Mouse (Mus musculus): Measurements from ENCODE around the gene Lsm14b. TPM values are rescaled to one million over a fixed set of nuclear protein-coding genes. Genes with fewer than 3 reads are reported as not detected.

The Lsm14b gene
- total RNA-seq, 2 experiments from 2014 or later, result 41.4 to 45.1 TPM

DNA sequence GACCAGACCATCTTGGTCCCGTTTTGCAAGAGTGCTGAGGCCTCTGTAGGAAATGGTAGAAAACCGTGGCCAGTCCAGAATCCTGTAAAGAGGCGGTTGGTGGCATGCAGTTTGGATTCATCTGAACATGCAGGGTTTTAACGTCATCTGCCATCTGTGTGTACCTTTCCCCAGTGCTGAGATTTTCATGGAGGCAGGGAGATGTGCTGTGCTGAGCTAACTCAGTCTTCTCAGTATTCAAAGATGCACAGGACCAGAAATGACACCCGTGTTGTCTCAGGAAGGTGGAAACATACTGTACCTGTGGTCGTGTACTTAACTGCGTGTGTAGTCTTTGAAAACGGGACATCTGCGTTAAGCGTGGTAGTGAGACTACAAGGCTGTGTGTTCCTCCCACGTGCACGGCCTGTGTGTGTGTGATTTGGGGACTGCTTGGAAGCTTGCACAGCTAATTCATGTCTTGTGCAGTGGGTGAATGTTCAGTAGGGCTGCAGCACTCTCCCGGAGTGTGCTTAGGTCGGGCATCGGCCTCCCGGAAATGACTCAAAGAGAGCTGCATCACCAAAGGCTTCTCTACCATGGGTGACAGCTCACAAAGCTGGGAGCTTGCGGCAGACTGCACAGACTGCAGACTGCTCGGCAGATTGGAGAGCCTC is 23.3 kb downstream of the Lsm14b start:
- no peak for DNase-seq
- intact Hi-C loops (cut with DNase I), result no loop called here

DNA sequence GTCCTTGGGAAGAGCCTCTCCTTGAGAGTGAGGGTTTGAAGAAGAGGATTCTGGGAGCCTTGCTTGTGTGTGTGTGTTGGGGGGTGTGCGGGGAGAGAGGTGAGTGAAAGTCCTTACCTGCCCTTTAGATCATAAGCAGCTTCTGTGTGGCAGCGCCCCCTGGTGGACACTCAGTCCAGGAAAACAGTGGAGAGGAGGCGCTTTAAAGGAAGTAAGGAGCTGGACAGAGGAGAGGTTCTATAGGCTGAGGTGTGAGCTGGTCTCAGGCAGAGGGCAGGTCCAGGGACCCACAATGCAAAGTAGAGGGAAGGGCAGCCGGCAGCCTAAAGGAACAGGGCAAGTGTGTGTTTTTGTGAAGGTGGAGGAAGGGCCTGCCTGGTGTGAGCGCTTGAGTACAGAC is 26.2 kb downstream of the Lsm14b start:
- DNase-seq, result peak; percentile 66 to 76
- intact Hi-C loops (cut with DNase I), result no loop called here

DNA sequence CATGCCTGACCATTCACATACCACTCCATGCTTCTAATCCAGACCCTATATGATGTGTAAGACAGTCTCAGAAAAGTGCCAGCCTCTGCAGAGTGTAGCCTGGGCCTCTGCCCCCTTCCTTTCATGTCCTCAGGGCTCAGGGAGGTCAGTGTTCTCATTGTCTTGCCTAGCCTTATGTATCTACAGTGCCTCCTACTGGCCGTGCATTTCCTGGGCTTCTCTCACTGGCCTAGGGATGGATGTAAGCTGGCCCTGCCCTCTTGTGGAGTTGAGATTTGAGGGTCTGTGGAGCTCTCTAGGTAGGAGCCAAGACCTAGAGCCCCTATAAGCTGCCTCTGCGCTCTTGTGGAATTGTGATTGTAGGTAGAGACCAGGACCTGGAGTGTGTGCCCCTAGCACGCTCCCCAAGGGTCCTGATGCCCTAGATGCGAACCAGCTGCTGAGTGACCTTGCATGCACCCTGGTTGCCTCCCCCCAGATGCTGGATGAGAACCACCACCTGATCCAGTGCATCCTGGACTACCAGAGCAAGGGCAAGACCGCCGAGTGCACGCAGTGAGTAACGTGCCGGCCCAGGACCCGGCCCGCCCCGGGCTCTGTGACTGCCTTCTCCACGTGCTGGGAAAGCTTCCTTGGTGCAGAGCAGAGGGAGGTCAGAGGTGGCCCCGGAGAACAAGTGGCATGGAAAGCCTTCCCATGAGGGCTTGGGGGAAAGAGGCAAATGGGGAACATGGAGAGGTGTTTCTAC is 27.4 kb downstream of the Lsm14b start:
- no peak for DNase-seq
- intact Hi-C loops (cut with DNase I), result loop anchor here (2.0 kb wide), 1 partner anchor 135 kb away; no protein-coding TSS in a partner anchor

DNA sequence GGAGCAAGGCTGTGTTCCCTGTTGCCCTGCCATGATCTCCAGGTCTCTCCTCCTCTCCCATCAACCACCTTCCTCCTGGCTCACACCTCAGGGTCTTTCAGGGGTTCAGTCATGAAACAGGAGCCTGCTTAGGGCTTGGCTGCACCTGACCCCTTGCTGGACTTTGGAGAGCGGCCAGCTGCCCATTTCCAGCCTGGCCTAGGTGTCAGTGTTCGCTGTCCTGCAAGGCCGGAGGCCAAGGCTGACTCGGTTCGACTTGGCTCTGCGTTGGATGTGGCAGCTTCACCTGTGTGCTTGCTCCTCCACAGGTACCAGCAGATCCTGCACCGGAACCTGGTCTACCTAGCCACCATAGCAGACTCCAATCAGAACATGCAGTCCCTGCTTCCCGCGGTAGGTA is 28.2 kb downstream of the Lsm14b start:
- intact Hi-C loops (cut with DNase I), result loop anchor here (2.0 kb wide), 1 partner anchor 136 kb away; no protein-coding TSS in a partner anchor

GRCm38 (mm10) chr2:180063338-180064131 is 38.7 kb downstream of the Lsm14b start:
- no peak for DNase-seq

More for the DNA sequence above, 28.2 kb downstream of the Lsm14b start:
- peak in 1 of 2 experiments; percentile 15 for DNase-seq

DNA sequence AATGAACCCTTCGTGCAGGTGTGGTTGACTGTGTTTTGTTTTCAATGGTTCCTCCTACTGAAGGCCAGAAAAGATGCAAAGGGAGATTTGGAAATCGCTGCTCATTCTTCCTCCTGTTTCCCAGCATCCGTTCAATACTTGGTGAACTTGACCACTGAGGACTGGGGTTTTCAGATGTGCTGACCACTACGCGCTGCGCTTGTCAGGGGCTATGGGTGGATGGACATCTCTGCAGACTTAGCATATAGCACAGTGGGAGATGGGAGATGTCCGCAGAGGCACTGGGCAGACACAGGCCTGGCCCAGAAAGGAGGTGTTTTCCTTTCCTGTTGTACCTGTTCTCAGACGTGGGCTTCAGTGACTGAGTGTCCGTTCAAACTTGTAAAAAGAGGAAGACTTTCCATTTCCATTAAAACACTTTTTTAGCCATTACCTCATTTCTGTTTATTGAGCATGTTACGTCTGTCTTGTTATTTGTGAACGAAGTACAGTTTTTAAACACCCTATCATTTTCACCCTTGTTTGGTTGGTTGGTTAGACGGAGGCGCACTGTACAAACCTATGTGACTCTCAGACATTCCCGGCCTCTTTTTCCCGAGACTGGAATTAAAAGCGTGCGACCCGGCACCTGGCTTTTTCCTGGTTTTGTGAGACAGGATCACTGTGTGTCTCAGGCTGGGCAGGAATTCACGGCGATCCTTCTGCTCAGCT is 45.1 kb downstream of the Lsm14b start:
- DNase-seq, result no peak
- intact Hi-C loops (cut with DNase I), result loop anchor here (5.0 kb wide), 1 partner anchor 42 kb away; no protein-coding TSS in a partner anchor

More at GRCm38 (mm10) chr2:180063338-180064131, 38.7 kb downstream of the Lsm14b start:
- intact Hi-C loops (cut with DNase I), result no loop called here

GRCm38 (mm10) chr2:180070481-180071453 is 46.0 kb downstream of the Lsm14b start, which contains the start of gene Mtg2:
Gene Mtg2 (plus strand): TSS chr2:180070588.
- intact Hi-C loops (cut with DNase I), result loop anchor here (5.0 kb wide), 1 partner anchor 42 kb away; no protein-coding TSS in a partner anchor
- peak; percentile 94 to 95 for DNase-seq

DNA sequence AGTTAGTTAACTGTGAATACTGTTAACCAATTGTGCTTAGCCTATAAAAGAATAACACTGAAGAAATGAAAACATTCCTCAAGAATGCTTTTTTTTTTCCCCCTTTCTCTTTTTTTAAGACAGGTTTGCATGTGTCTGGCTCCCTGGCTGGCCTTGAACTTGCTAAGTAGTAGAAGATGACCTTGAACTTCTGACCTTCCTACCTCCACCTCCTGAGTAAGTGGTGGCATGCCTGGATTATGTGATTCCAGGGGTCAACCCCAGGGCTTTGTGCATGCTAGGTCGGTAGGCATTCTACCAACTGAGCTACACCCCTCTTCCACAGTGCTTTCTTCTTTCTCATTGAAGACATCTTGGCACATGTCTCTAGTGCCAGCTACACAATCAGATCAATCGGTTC is 46.9 kb downstream of the Lsm14b start:
- intact Hi-C loops (cut with DNase I), result loop anchor here (5.0 kb wide), 1 partner anchor 41 kb away; no protein-coding TSS in a partner anchor

DNA sequence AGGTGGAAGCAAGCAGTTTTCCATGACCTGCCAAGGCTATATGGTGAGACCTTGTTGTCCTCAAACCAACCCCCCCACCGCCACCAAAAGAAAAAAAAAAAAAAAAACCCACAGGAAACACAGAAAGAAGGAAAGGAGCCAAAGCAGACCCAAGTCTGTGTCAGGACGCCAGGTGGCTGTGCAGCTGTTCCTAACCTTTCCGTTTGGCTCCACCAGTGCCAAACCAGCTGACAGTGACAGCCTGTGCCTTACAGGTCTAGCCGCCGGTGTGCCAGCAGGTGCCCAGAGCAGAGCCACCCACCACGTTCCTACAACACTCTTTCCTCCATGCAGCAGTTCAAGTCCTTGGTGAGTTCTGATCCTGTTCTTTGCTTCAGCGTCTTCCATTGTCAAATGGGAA is 48.1 kb downstream of the Lsm14b start:
- intact Hi-C loops (cut with DNase I), result loop anchor here (5.0 kb wide), 1 partner anchor 39 kb away; no protein-coding TSS in a partner anchor
- DNase-seq, result no peak

More for the DNA sequence above, 46.9 kb downstream of the Lsm14b start:
- DNase-seq, result no peak

GRCm38 (mm10) chr2:180077622-180078021 is 52.8 kb downstream of the Lsm14b start:
- no peak for DNase-seq
- intact Hi-C loops (cut with DNase I), result no loop called here

GRCm38 (mm10) chr2:180080680-180081079 is 55.9 kb downstream of the Lsm14b start:
- intact Hi-C loops (cut with DNase I), result no loop called here

DNA sequence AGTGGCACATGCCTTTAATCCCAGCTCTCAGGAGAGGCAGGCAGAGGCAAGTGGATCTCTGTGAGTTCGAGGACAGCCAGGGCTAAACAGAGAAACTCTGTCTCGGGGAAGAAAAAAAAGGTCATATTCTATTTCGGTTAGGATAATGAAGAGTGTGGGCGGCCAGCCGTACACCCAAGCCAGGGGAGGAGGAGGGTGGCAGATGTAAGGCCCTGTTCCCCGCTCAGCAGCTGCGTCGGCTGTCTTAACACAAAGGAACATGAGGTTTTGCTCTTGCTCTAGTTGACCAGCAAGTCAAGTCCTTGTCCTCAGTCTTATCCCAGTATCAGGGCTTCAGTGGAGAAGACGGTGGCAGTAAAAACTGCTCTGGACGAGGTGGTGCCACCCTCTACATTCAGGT is 58.3 kb downstream of the Lsm14b start:
- no peak for DNase-seq
- intact Hi-C loops (cut with DNase I), result no loop called here

More at GRCm38 (mm10) chr2:180080680-180081079, 55.9 kb downstream of the Lsm14b start:
- no peak for DNase-seq

GRCm38 (mm10) chr2:180084565-180084964 is 59.8 kb downstream of the Lsm14b start:
- intact Hi-C loops (cut with DNase I), result no loop called here
- no peak for DNase-seq

Other genes with a start within 250 kb of the Lsm14b start
- gene Taf4, start 48.3 kb upstream of the Lsm14b start, total RNA-seq (2021), result 1 to 10 TPM; 6.6 to 8.3 TPM
- 100 to 1,000 TPM; 117 to 131 TPM for gene Psma7, start 17.4 kb downstream of the Lsm14b start, total RNA-seq (2021)
- 1 to 10 TPM; 1.2 to 2.1 TPM for gene Ss18l1, start 17.5 kb downstream of the Lsm14b start, total RNA-seq (2021)
- gene Mtg2, start 45.6 kb downstream of the Lsm14b start, total RNA-seq (2021), result 10 to 100 TPM; 12.3 to 16.9 TPM
- not detected for gene Hrh3, start 79.5 kb downstream of the Lsm14b start, total RNA-seq (2021)
- gene Osbpl2, start 94.3 kb downstream of the Lsm14b start, total RNA-seq (2021), result 10 to 100 TPM; 15.5 to 17.0 TPM
- gene Adrm1, start 146.5 kb downstream of the Lsm14b start, total RNA-seq (2021), result 100 to 1,000 TPM in 1 of 2 experiments, 10 to 100 TPM in 1; 95.4 to 103 TPM
- 10 to 100 TPM in 1 of 2 experiments, 1 to 10 TPM in 1; 8.7 to 11.2 TPM for gene Lama5, start 200.9 kb downstream of the Lsm14b start, total RNA-seq (2021)
- 100 to 1,000 TPM; 310 to 370 TPM for gene Rps21, start 232.4 kb downstream of the Lsm14b start, total RNA-seq (2021)
- gene Cables2, start 248.5 kb downstream of the Lsm14b start, total RNA-seq (2021), result 10 to 100 TPM in 1 of 2 experiments, 1 to 10 TPM in 1; 9.7 to 11.5 TPM

All from gastrocnemius, postnatal 36 days (tissue).